Mouse (Mus musculus) layer of hippocampus, postnatal 25 days (tissue): ENCODE data around the gene Atrn. TPM values are rescaled to one million over a fixed set of nuclear protein-coding genes. Genes with fewer than 3 reads are reported as not detected.

ENCODE experiments used
- DNase-seq, 2 experiments: peaks; one replicate each; pipeline ENCODE4 v3.0.0; 2022; ENCODE audit warnings: mixed read lengths in 2 of 2, low spot score in 1 of 2; ENCODE audit errors: extremely low spot score in 1 of 2
- microRNA-seq, 2 experiments: library from miRNA; unstranded; fragments of <30 nt; microRNA quantifications; one replicate each; pipeline ENCODE4 v1.2.0; 2021
- total RNA-seq, 2 experiments: library from RNA; stranded (reverse); gene quantifications; 2 replicates each; pipeline ENCODE4 v1.2.3; 2021

The Atrn gene
- total RNA-seq, 2 experiments from 2014 or later: 114 to 121 TPM

- no peak for DNase-seq
Measured at GRCm38 (mm10) chr2:131061607-131062006, 155.3 kb downstream of the Atrn start.

- DNase-seq: no peak
Measured at GRCm38 (mm10) chr2:131063404-131063864, 157.1 kb downstream of the Atrn start, which contains the start of gene Adam33. Gene Adam33 (minus strand): TSS chr2:131063814.

GRCm38 (mm10) chr2:131066342-131066741 is 160.0 kb downstream of the Atrn start:
- no peak for DNase-seq

GRCm38 (mm10) chr2:131067481-131067880 is 161.2 kb downstream of the Atrn start:
- no peak for DNase-seq

GRCm38 (mm10) chr2:131072536-131072935 is 166.2 kb downstream of the Atrn start:
- DNase-seq: no peak

Small RNAs within 50 kb of the gene (microRNA-seq; reads per million reads assigned to microRNA genes)
- gene Mir6973b: 0 to 0.18 reads per million in 2 experiments

Other genes with a start within 250 kb of the Atrn start
- gene Ddrgk1, start 241.8 kb upstream of the Atrn start, total RNA-seq: 10 to 100 TPM; 84.1 to 88.1 TPM
- 10 to 100 TPM; 34.8 to 41.4 TPM for gene Itpa, start 238.9 kb upstream of the Atrn start, total RNA-seq
- gene Slc4a11, start 209.0 kb upstream of the Atrn start, total RNA-seq: under 1 TPM; 0.23 to 0.57 TPM
- 10 to 100 TPM; 72.2 to 80.0 TPM for gene 4930402H24Rik, start 89 bp upstream of the Atrn start, total RNA-seq
- 10 to 100 TPM; 64.8 to 70.0 TPM for gene Gfra4, start 136.6 kb downstream of the Atrn start, total RNA-seq
- 1 to 10 TPM in 1 of 2 experiments, under 1 TPM in 1; 0.94 to 1.1 TPM for gene Adam33, start 157.3 kb downstream of the Atrn start, total RNA-seq
- under 1 TPM; 0.22 to 0.31 TPM for gene Siglec1, start 180.3 kb downstream of the Atrn start, total RNA-seq
- gene Hspa12b, start 220.8 kb downstream of the Atrn start, total RNA-seq: 1 to 10 TPM; 6.5 to 8.6 TPM
- not detected for gene Gm11037, start 227.0 kb downstream of the Atrn start, total RNA-seq